Mouse (Mus musculus): ENCODE measurements at regions not wholly inside any gene's neighbourhood (a gene's known extent, or its start where the extent isn't known, plus 50 kb on each side); places are given as distances from the start of the nearest gene placed in this dataset.

- DNase-seq = no peak
Measured at GRCm38 (mm10) chr14:89242159-89242558, 771.0 kb upstream of the Pcdh20 start.

GRCm38 (mm10) chr14:89236501-89236900, 765.3 kb upstream of the Pcdh20 start:
- no peak for DNase-seq

GRCm38 (mm10) chr14:89230482-89230881, 759.3 kb upstream of the Pcdh20 start:
- no peak for DNase-seq

GRCm38 (mm10) chr14:89217390-89217789, 746.2 kb upstream of the Pcdh20 start:
- no peak for DNase-seq

GRCm38 (mm10) chr14:89181386-89181979, 710.3 kb upstream of the Pcdh20 start:
- DNase-seq = no peak

- no peak for DNase-seq
Measured at GRCm38 (mm10) chr14:89142994-89143686, 671.9 kb upstream of the Pcdh20 start.

- no peak for DNase-seq
Measured at GRCm38 (mm10) chr14:89099296-89099695, 628.1 kb upstream of the Pcdh20 start.

GRCm38 (mm10) chr14:89089661-89090060, 618.5 kb upstream of the Pcdh20 start:
- no peak for DNase-seq

GRCm38 (mm10) chr14:89076014-89076413, 604.8 kb upstream of the Pcdh20 start:
- no peak for DNase-seq

GRCm38 (mm10) chr14:89063971-89064370, 592.8 kb upstream of the Pcdh20 start:
- no peak for DNase-seq

GRCm38 (mm10) chr14:89062583-89063436, 591.6 kb upstream of the Pcdh20 start:
- no peak for DNase-seq

GRCm38 (mm10) chr14:89061319-89061718, 590.1 kb upstream of the Pcdh20 start:
- DNase-seq = no peak

- no peak for DNase-seq
Measured at GRCm38 (mm10) chr14:89034390-89034789, 563.2 kb upstream of the Pcdh20 start.

- DNase-seq = no peak
Measured at GRCm38 (mm10) chr14:89011440-89011839, 540.2 kb upstream of the Pcdh20 start.

- DNase-seq = no peak
Measured at GRCm38 (mm10) chr14:89009648-89010047, 538.5 kb upstream of the Pcdh20 start.

- DNase-seq = peak in 1 of 2 experiments; percentile 6
Measured at GRCm38 (mm10) chr14:88981895-88982294, 510.7 kb upstream of the Pcdh20 start.

GRCm38 (mm10) chr14:88976007-88976406, 504.8 kb upstream of the Pcdh20 start:
- no peak for DNase-seq

GRCm38 (mm10) chr14:88934569-88934968, 463.4 kb upstream of the Pcdh20 start:
- DNase-seq = no peak

Data from kidney, postnatal 36 days (tissue).